Mouse (Mus musculus) spleen, adult 2 months (tissue): ENCODE results near the gene Gm16181. TPM values are rescaled to one million over a fixed set of nuclear protein-coding genes. Genes with fewer than 3 reads are reported as not detected.

ENCODE experiments used
- DNase-seq, 2 experiments: peaks; one replicate each; pipeline versions ENCODE4 v3.0.0 to v3.0.0-alpha.2; 2012 to 2021; ENCODE audit warnings: low spot score in 2 of 2, low read depth in 1 of 2
- H3K27ac ChIP-seq: fragments of 200-500 bp; 2 replicates; pipeline ENCODE4 v1.5.1; 2012; ENCODE audit warnings: low read length, inconsistent platforms; ENCODE audit not compliant: insufficient read depth
- H3K27me3 ChIP-seq: fragments of 200-500 bp; 2 replicates; pipeline ENCODE4 v1.6.1; 2012; ENCODE audit warnings: mild to moderate bottlenecking, moderate library complexity, low read length, inconsistent platforms; ENCODE audit not compliant: control insufficient read depth, insufficient read depth
- H3K36me3 ChIP-seq: fragments of 200-500 bp; 2 replicates; pipeline ENCODE4 v1.6.1; 2012; ENCODE audit warnings: mild to moderate bottlenecking, low read length, inconsistent platforms; ENCODE audit not compliant: control insufficient read depth, insufficient read depth
- H3K4me1 ChIP-seq: fragments of 200-500 bp; 2 replicates; pipeline ENCODE4 v1.6.1; 2011; ENCODE audit warnings: inconsistent platforms; ENCODE audit not compliant: control insufficient read depth, insufficient read depth, insufficient read length
- H3K4me3 ChIP-seq: fragments of 200-500 bp; 2 replicates; pipeline ENCODE4 v1.5.1; 2011; ENCODE audit warnings: mild to moderate bottlenecking, inconsistent platforms; ENCODE audit not compliant: insufficient read depth, insufficient read length; ENCODE audit errors: extremely low read depth
- CTCF ChIP-seq: fragments of 200-500 bp; IDR thresholded peaks from 2 replicates; pipeline ENCODE4 v1.5.1; 2011; ENCODE audit warnings: mild to moderate bottlenecking, inconsistent platforms; ENCODE audit not compliant: insufficient read depth, insufficient read length, insufficient replicate concordance; ENCODE audit errors: extremely low read depth
- POLR2A ChIP-seq: fragments of 200-500 bp; IDR thresholded peaks from 2 replicates; pipeline ENCODE4 v1.6.1; 2011; ENCODE audit warnings: low read depth, low read length, inconsistent platforms
- WGBS: fragments of 180-500 bp; shearing (Covaris S2); methylation state at CpG from one replicate; pipeline ENCODE4 v1.1.7; 2018; 5-methylcytosine and 5-hydroxymethylcytosine counted together
- polyA plus RNA-seq: library from polyadenylated mRNA; depleted of rRNA; stranded (reverse); fragments of >200 nt; gene quantifications from 2 replicates; pipeline ENCODE4 v1.2.3, GENCODE M21; 2012

Gene Gm16181
- polyA plus RNA-seq, 1 experiment: 0.34 TPM

DNA sequence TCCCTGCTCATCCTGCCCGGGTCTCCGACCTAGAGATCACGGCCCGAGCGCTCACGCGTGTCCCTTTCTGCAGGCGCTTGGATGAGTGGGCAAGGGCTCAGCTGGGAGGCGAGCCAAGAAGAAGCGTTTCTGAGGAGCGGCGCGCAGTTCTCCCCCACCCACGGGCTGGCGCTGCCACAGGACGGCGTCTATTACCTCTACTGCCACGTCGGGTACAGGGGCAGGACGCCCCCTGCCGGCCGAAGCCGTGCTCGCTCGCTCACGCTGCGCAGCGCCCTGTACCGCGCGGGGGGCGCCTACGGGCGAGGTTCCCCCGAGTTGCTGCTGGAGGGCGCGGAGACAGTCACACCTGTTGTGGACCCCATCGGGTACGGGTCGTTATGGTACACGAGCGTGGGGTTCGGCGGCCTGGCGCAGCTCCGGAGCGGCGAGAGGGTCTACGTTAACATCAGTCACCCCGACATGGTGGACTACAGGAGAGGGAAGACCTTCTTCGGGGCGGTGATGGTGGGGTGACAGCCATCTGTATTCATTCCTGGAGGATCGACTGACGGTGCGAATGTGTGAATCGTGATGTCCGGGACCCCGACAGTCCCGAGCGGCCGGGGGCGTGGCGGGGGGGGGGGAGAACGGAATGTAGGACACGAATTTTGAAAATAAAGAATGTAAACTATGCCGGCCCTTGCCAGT, 24.9 kb upstream of the Gm16181 start:
- H3K27me3 ChIP-seq: no peaks in the 10 kb centered on the region
- H3K4me3 ChIP-seq: peak overlapping the region; percentile 92
- peaks cover 15% of the 10 kb centered on the region for H3K36me3 ChIP-seq
- DNase-seq: peak; percentile 77 to 89
- peak; percentile 97 for TF ChIP-seq CTCF
- peak; percentile 55; the same call in 1 of the 2 replicates for TF ChIP-seq POLR2A
- WGBS: under 1% methylated on average over 66 of the region's 66 CpGs
- peaks cover 27% of the 10 kb centered on the region; the same call in 1 of the 2 replicates for H3K4me1 ChIP-seq
- H3K27ac ChIP-seq: peak overlapping the region; percentile 100

- peak overlapping the region; percentile 92 for H3K4me3 ChIP-seq
- peaks cover 15% of the 10 kb centered on the region for H3K36me3 ChIP-seq
- H3K4me1 ChIP-seq: peaks cover 25% of the 10 kb centered on the region; the same call in 1 of the 2 replicates
- 27% methylated on average over 9 of the region's 9 CpGs for WGBS
- no peak for DNase-seq
- no peaks in the 10 kb centered on the region for H3K27me3 ChIP-seq
- TF ChIP-seq POLR2A (no peak), CTCF (no peak)
- H3K27ac ChIP-seq: peak overlapping the region; percentile 100
Observed at GRCm38 (mm10) chr17:35196321-35196641, 24.4 kb upstream of the Gm16181 start.

DNA sequence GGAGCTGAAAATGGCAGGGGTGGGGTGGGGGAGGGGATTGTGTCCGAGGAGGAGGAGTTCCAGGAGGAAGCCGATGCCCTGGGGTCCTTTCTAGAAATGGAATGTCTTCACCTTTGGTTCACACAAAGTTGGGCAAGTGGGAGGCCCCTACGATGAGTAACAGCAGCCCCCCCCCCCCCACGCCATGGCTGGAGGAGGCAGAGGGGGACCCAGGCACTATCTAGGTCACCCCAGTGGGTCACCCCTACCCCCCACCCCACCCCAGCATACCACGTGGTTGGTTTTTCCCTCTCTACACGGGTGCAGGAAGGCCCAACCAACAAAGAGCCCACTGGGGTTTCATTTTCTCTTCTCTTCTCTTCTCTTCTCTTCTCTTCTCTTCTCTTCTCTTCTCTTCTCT, 23.5 kb upstream of the Gm16181 start:
- 13% methylated on average over 6 of the region's 6 CpGs for WGBS
- H3K27ac ChIP-seq: peak overlapping the region; percentile 29; the same call in 1 of the 2 replicates
- no peaks in the 10 kb centered on the region for H3K27me3 ChIP-seq
- DNase-seq: no peak
- no peak for TF ChIP-seq POLR2A
- TF ChIP-seq CTCF: no peak
- peaks cover 15% of the 10 kb centered on the region for H3K36me3 ChIP-seq
- peaks cover 22% of the 10 kb centered on the region; the same call in 1 of the 2 replicates for H3K4me1 ChIP-seq
- H3K4me3 ChIP-seq: peak overlapping the region; percentile 37; the same call in 1 of the 2 replicates

DNA sequence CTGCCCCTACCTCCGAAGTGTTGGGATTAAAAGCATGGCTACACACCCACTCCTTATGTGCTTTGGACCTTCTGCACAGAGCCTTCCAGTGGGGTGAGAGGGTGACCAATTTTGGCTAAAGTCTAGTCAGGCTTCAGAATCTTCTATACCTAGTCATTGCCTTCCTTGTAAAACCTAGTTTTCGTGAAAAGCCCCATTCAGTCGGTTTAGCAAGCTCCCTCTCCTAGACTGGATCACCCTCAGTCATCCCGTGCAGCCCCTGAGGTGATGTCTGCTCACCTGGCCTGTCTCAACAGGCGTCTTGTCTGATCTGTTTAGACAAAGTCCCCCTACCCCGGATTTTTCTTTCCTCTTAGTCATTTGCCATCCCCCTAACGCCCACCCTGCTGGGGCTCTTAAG, 22.6 kb upstream of the Gm16181 start:
- H3K4me1 ChIP-seq: peaks cover 26% of the 10 kb centered on the region
- WGBS: 76% methylated on average over 7 of the region's 7 CpGs
- DNase-seq: no peak

GRCm38 (mm10) chr17:35198946-35199345, 21.7 kb upstream of the Gm16181 start:
- no peaks in the 10 kb centered on the region for H3K27me3 ChIP-seq
- H3K36me3 ChIP-seq: peaks cover 15% of the 10 kb centered on the region
- H3K4me1 ChIP-seq: peaks cover 22% of the 10 kb centered on the region
- H3K27ac ChIP-seq: no peak overlapping the region
- no peak for DNase-seq
- TF ChIP-seq POLR2A: no peak
- no peak for TF ChIP-seq CTCF
- no peak overlapping the region for H3K4me3 ChIP-seq
- 86% methylated on average over 8 of the region's 8 CpGs for WGBS

More for the DNA sequence above, 22.6 kb upstream of the Gm16181 start:
- H3K4me3 ChIP-seq: no peak overlapping the region
- H3K36me3 ChIP-seq: peaks cover 15% of the 10 kb centered on the region
- no peak overlapping the region for H3K27ac ChIP-seq
- H3K27me3 ChIP-seq: no peaks in the 10 kb centered on the region
- TF ChIP-seq POLR2A (no peak), CTCF (no peak)

GRCm38 (mm10) chr17:35200398-35200797, 20.2 kb upstream of the Gm16181 start:
- H3K27ac ChIP-seq: peak overlapping the region; percentile 69
- H3K4me1 ChIP-seq: peaks cover 26% of the 10 kb centered on the region
- no peaks in the 10 kb centered on the region for H3K27me3 ChIP-seq
- H3K36me3 ChIP-seq: peaks cover 11% of the 10 kb centered on the region
- H3K4me3 ChIP-seq: peak overlapping the region; percentile 63
- peak; percentile 68 to 75 for DNase-seq
- 8% methylated on average over 11 of the region's 11 CpGs for WGBS
- TF ChIP-seq POLR2A (no peak), CTCF (no peak)

DNA sequence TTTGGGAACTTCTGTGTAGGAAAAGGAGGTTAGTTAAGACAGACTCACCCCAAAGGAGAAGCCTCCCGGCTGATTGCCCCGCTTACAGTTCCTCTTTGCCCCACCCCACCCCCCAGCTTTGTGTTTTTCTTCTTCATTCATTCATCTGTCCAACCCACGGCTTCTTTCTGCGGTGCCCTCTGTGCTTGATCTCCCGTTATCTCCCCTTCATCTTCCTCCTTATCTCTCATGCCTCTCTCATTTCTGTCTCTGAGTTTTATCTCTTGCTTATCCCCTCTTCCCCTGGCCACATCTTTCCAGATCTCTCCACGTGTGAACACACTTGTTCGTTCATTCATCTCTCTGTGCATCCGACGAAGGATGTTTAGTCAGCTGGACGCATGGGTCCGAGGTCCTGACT, 19.5 kb upstream of the Gm16181 start:
- peak overlapping the region; percentile 63 for H3K4me3 ChIP-seq
- peaks cover 5% of the 10 kb centered on the region for H3K36me3 ChIP-seq
- 6% methylated on average over 11 of the region's 11 CpGs for WGBS
- H3K27me3 ChIP-seq: no peaks in the 10 kb centered on the region
- H3K4me1 ChIP-seq: peaks cover 26% of the 10 kb centered on the region
- DNase-seq: peak in 1 of 2 experiments; percentile 50
- TF ChIP-seq POLR2A: no peak
- TF ChIP-seq CTCF: no peak
- H3K27ac ChIP-seq: peak overlapping the region; percentile 69
